Mouse (Mus musculus): ENCODE results near the gene Gnai1.

DNA sequence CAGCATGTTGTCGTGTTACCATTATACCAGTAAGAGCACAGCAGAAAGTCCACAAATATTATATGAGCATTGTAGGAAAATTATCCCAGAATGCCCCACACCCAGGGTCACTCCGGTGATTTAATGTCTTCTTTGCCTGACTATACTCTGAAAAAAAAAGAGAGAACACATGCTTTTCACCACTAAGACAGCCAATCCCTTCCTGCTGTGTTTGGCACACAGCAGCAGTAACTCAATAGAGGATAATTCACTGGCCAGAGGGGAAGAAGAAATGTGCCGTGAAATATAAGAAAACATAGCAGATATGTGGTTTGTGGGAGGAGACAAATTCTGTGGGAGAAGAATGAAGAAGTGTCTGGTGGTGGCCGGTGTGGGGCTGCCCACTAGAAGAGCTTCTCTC, 41.3 kb downstream of the Gnai1 start:
- TF ChIP-seq CTCF (IDR thresholded peaks at IDR 0.05; ENCODE audit: low read depth, low read length) (no peak), POLR2A (IDR thresholded peaks at IDR 0.05; ENCODE audit: borderline replicate concordance, low read depth, low read length) (no peak)
